In the genomic region with DNA sequence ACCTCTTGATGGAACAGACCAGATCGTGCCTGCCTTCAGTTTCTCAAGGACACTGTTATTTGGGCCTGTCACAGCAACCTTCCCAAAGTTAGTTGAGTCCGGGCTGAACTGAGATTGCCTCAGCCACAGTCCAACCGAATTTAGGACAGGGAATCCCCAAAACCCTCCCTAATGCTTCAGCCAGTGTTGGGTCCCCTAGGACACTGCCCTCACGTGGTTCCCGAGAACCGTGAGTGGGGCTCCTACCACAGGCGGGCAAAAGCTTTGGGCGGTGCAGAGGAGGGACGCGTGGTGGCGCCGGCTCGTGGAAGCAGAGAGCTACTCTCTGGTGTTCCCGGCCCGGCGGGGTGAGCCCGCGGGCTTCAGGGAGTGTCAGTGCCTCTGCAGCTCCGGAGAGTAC, we compare ENCODE assay signal across 8 mouse cellular contexts. TPM values are rescaled to one million over a fixed set of nuclear protein-coding genes. Genes with fewer than 3 reads are reported as not detected.
DNase-seq lines count a peak whose midpoint lies in the region; ATAC-seq and TF ChIP-seq lines count a peak whose summit lies in the region.

No protein-coding gene starts in this region.

- no peak overlapping the region; the same call in 1 of the 2 replicates for H3K27ac ChIP-seq in heart, embryonic 10.5 days
- no peak overlapping the region for H3K27ac ChIP-seq in kidney, adult 2 months (ENCODE audit: insufficient read depth, low read depth, low read length)
- no peak overlapping the region for H3K27ac ChIP-seq in liver, embryonic 12.5 days
- no peak overlapping the region for H3K27ac ChIP-seq in neural tube, embryonic 14.5 days (ENCODE audit: low read depth, low read length)

- H3K4me3 ChIP-seq in heart, embryonic 10.5 days: peak overlapping the region; percentile 78
- H3K4me3 ChIP-seq in kidney, adult 2 months (ENCODE audit: insufficient read depth, low read depth, low read length): peak overlapping the region; percentile 10
- no peak overlapping the region for H3K4me3 ChIP-seq in liver, embryonic 12.5 days
- peak overlapping the region; percentile 60; the same call in 1 of the 2 replicates for H3K4me3 ChIP-seq in neural tube, embryonic 14.5 days (ENCODE audit: low read depth, low read length)

- TF ChIP-seq POLR2A in kidney, adult 2 months (IDR thresholded peaks at IDR 0.05; ENCODE audit: low read depth, low read length): no peak

- no peaks in the 10 kb centered on the region for H3K36me3 ChIP-seq in heart, embryonic 10.5 days
- no peaks in the 10 kb centered on the region for H3K36me3 ChIP-seq in kidney, adult 2 months (ENCODE audit: control insufficient read depth, insufficient read depth, low read length)
- no peaks in the 10 kb centered on the region for H3K36me3 ChIP-seq in liver, embryonic 12.5 days
- no peaks in the 10 kb centered on the region for H3K36me3 ChIP-seq in neural tube, embryonic 14.5 days (ENCODE audit: control insufficient read depth, insufficient read depth, low read length)

- peak overlapping the region; percentile 72; the same call in 1 of the 2 replicates for H3K4me2 ChIP-seq in liver, embryonic 12.5 days
- H3K4me2 ChIP-seq in neural tube, embryonic 14.5 days (ENCODE audit: low read depth, low read length): peak overlapping the region; percentile 98

- H3K4me1 ChIP-seq in heart, embryonic 10.5 days: peaks cover 11% of the 10 kb centered on the region
- H3K4me1 ChIP-seq in kidney, adult 2 months (ENCODE audit: control insufficient read depth, insufficient read depth, low read length): no peaks in the 10 kb centered on the region
- 0 out of 2 replicates have a peak, but pooled peaks cover 3% of the 10 kb centered on the region for H3K4me1 ChIP-seq in liver, embryonic 12.5 days
- H3K4me1 ChIP-seq in neural tube, embryonic 14.5 days (ENCODE audit: control insufficient read depth, insufficient read depth, low read length): no peaks in the 10 kb centered on the region

- TF ChIP-seq CTCF in kidney, adult 2 months (conservative IDR thresholded peaks at IDR 0.05; ENCODE audit: insufficient read depth, insufficient read length, low read depth, low read length): no peak

- DNase-seq in urinary bladder, adult 2 months (ENCODE audit: low spot score): peak; percentile 30
- no peak for DNase-seq in urinary bladder, postnatal 10 days (ENCODE audit: low spot score)
- peak; percentile 26 for DNase-seq in fibroblast of lung, adult 2 months (ENCODE audit: low read depth)
- DNase-seq in heart, embryonic 10.5 days (ENCODE audit: low spot score): no peak
- peak; percentile 71 for DNase-seq in kidney, adult 2 months
- no peak for DNase-seq in spleen, postnatal 4 days (ENCODE audit: low spot score in 2 of 2)

- H3K27me3 ChIP-seq in heart, embryonic 10.5 days (ENCODE audit: insufficient read depth, poor library complexity, severe bottlenecking): peaks cover 18% of the 10 kb centered on the region; the same call in 1 of the 2 replicates
- H3K27me3 ChIP-seq in kidney, adult 2 months (replicated peaks; ENCODE audit: control insufficient read depth, insufficient read depth, low read length): peaks cover 1% of the 10 kb centered on the region; the same call in 1 of the 2 replicates
- H3K27me3 ChIP-seq in liver, embryonic 12.5 days (replicated peaks): peaks cover 38% of the 10 kb centered on the region
- H3K27me3 ChIP-seq in neural tube, embryonic 14.5 days (ENCODE audit: control insufficient read depth, insufficient read depth, low read length): no peaks in the 10 kb centered on the region

- H3K9ac ChIP-seq in liver, embryonic 12.5 days: no peak overlapping the region
- no peak overlapping the region for H3K9ac ChIP-seq in neural tube, embryonic 14.5 days (replicated peaks; ENCODE audit: low read depth, low read length)

- H3K9me3 ChIP-seq in heart, embryonic 10.5 days: no peaks in the 10 kb centered on the region
- no peaks in the 10 kb centered on the region for H3K9me3 ChIP-seq in liver, embryonic 12.5 days (replicated peaks)
- no peaks in the 10 kb centered on the region for H3K9me3 ChIP-seq in neural tube, embryonic 14.5 days (ENCODE audit: control insufficient read depth, low read length)

- ATAC-seq in liver, embryonic 12.5 days: peak; percentile 49; the same call in 1 of the 2 replicates
- peak; percentile 73 for ATAC-seq in neural tube, embryonic 14.5 days (ENCODE audit: low read depth)

- WGBS in heart, embryonic 10.5 days: 2% methylated on average over 19 of the region's 19 CpGs
- 5% methylated on average over 19 of the region's 19 CpGs for WGBS in kidney, adult 2 months
- 3% methylated on average over 19 of the region's 19 CpGs for WGBS in liver, embryonic 12.5 days (ENCODE audit: insufficient replicate concordance)
- WGBS in neural tube, embryonic 14.5 days: 2% methylated on average over 19 of the region's 19 CpGs

RNA-seq across cellular contexts. Expression of gene Tll1, which starts 1.9 kb away (rescaled TPM):
- 0.77 and 1.3 TPM in 2 replicates for polyA plus RNA-seq in urinary bladder, adult 2 months (2012; rRNA removed)
- 1.5 and 1.6 TPM in 2 replicates for polyA plus RNA-seq in heart, embryonic 10.5 days (2016; fragmentation: Nextera tagmentation; extraction: Ambion mirVana)
- polyA plus RNA-seq in kidney, adult 2 months (2012; rRNA removed): 0.57 and 0.92 TPM in 2 replicates
- 0.35 and 0.44 TPM in 2 replicates for polyA plus RNA-seq in liver, embryonic 12.5 days (2016; fragmentation: Nextera tagmentation; extraction: Ambion mirVana)
- 2.6 and 3.5 TPM in 2 replicates for polyA plus RNA-seq in neural tube, embryonic 14.5 days (2014; fragmentation: Nextera tagmentation; extraction: Ambion mirVana)

Comparison
In these comparisons a context has a peak if more than half of its experiments do, and no peak if none do; other contexts are left out.
1. DNase-seq: peak in urinary bladder, adult 2 months (single experiment), fibroblast of lung, adult 2 months (single experiment) and kidney, adult 2 months (single experiment); none in urinary bladder, postnatal 10 days (single experiment), heart, embryonic 10.5 days (single experiment) and spleen, postnatal 4 days (0 of 2).